Mouse (Mus musculus) ovary, adult 10 weeks (tissue): ENCODE results near the gene Il9r. TPM values are rescaled to one million over a fixed set of nuclear protein-coding genes. Genes with fewer than 3 reads are reported as not detected.

Experiments
- polyA plus RNA-seq: library from polyadenylated mRNA; stranded (reverse); fragments of 350-450 nt; fragmentation: Illumina TruSeq; extraction: RNeasy Lipid Tissue Mini Kit (QIAGEN cat#74804); gene quantifications from one replicate; pipeline ENCODE4 v1.2.3, GENCODE M21; 2014

Il9r gene
- polyA plus RNA-seq = 0.17 TPM

DNA sequence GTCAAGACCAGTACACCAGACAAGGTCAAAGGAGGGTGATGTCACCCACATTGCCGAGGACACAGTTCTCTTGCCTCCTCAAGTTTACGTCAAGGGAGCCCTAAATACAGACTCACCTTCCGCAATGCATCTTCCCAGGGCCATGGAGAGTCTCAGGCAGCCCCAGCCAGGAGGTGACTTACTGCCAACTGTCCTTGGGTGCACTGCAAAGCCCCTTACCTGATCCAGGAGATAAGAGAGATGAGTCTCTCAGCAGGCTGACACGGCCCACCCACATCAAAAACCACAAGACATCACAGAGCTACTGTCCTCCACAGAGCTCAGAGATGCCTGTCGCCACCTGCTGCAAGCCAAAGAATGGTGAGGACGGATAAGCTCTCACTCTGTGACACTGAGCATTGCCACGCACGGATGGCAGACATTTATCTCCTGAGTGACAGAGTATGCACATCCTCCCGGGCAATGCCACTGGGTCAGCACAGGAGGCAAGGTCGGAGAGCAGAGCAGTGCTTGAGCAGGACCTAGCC, at the start of gene Il9r:
Gene Il9r, minus strand, starts transcription at position 205 of the 527 bp plus-strand sequence.

DNA sequence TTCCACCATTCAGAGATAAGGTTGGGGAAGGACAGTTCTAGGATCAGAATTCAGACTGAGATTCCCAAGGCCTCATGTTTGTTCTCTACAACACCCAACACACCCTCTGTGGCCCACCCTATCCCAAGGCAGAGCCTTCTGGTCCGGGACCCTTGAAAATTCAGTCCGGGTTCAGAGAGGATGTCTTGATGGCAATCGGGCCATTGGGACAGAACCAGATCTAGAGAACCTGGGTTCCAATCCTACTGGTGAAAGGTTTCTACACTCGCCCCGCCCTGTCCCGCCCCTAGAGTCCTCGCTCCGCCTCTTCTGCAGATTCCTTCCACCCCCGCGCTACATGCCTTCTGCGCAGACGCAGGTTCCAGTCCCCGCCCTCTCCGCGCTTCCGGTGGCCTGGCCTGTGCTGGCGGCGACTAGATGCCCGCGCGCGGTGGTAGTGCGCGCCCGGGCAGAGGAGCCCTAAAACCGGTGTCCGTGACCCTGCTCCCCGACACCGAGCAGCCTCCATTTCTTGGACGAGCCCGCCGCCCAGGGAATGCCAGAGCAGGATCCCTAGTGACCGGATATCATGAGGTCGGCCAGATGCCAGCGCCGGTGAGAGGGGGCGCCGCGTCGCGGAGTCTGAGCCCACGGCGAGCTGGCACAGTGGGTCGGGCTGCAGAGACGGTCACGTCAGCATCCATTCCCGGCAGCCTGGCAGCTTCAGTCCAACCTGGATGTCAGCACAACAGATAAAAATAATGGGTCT, 26.2 kb upstream of the Il9r start, which contains the start of gene Mpg:
Gene Mpg, plus strand, starts transcription at position 382 of the 748 bp plus-strand sequence.

DNA sequence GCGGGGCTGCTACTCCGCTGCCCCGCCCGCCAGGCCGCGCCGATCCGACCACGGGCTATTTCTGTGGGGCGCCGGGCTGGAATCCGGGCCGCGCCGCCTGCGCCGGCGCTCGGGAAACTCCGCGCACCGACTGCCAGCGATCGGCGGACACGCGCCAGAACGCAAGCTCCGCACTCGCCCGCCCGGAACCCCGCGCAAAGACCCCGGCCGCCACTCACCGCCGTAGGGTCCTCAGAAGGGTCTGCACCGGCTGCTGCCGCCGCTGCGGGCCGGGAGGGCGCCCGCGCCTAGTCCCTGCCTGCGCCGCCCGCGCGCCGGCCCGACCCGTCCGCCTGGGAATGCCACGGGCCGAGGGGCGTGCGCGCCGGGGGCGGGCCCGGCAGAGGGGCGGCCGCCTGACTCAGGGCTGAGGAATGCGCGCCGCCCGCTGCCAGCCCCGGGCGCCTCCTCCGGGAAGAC, 21.9 kb upstream of the Il9r start, which contains the start of gene Rhbdf1:
Gene Rhbdf1, minus strand, starts transcription at position 350 of the 459 bp plus-strand sequence.

DNA sequence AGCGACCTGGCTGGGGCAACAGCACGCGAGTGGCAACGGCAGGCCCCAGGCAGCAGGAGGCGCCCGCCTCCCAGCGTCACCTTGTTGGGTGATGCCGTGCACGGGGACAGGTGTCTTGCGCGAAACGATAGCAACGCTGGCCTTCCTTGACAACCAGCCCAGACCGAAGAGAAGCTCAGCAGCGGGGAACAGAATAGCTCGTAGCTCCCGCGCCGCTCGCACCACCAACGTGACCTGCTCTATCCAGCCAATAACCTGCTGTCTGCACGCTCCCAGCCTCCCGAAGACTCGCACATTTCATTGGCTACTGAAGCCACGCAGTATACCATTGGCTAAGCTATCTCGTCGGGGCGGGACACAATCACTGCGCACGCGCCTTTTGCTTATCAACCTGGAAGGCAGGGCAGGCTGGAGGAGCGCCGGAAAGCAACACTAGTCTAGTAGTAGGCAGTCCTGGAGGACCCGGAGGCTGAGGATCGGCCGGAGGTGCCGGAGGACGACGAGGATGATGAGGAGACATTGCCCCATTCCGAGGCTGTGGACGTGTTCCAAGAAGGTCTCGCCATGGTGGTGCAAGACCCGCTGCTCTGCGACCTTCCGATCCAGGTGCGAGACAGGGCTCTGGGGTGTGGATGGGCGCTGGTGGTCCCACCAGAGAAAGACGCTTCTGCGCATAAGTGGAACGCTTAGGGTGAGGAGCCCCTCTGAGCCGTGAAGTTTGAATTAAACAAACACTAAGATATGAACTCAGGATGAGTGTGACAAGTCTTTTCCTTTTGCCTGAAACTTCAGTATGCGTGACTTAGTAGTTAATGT, 5.2 kb upstream of the Il9r start, which contains the start of gene Snrnp25:
Gene Snrnp25, plus strand, starts transcription at position 358 of the 816 bp plus-strand sequence.

Other genes with a start within 250 kb of the Il9r start
- gene 4930524B15Rik, start 234.7 kb downstream of the Il9r start, polyA plus RNA-seq = not detected
- 1.1 TPM for gene Nsg2, start 199.8 kb downstream of the Il9r start, polyA plus RNA-seq
- gene Snrnp25, start 5.1 kb upstream of the Il9r start, polyA plus RNA-seq = 1.9 TPM
- 0.09 TPM for gene Rhbdf1, start 22.0 kb upstream of the Il9r start, polyA plus RNA-seq
- 5.3 TPM for gene Mpg, start 26.2 kb upstream of the Il9r start, polyA plus RNA-seq
- 2.6 TPM for gene Nprl3, start 67.4 kb upstream of the Il9r start, polyA plus RNA-seq
- not detected for gene Hba-x, start 76.1 kb upstream of the Il9r start, polyA plus RNA-seq
- gene Hba-a1, start 83.2 kb upstream of the Il9r start, polyA plus RNA-seq = not detected
- gene Hbq1b, start 86.7 kb upstream of the Il9r start, polyA plus RNA-seq = not detected
- 19.6 TPM for gene Hba-a2, start 96.2 kb upstream of the Il9r start, polyA plus RNA-seq
- not detected for gene Hbq1a, start 99.8 kb upstream of the Il9r start, polyA plus RNA-seq
- 5.0 TPM for gene Sh3pxd2b, start 147.5 kb upstream of the Il9r start, polyA plus RNA-seq